Mouse (Mus musculus) brain, adult 2 months (tissue): ENCODE results near the gene Stx4a.
"Not testable (repeated sequence)": the region's sequence is repeated elsewhere in the genome, so short reads cannot be mapped to it uniquely, and the experiment has no call there.

Experiments
- DNase-seq: peaks from one replicate; pipeline ENCODE4 v3.0.0; 2011; ENCODE audit warnings: low read depth, low spot score

Gene Stx4a

GRCm38 (mm10) chr7:127866434-127866833 is 42.3 kb downstream of the Stx4a start:
- no peak for DNase-seq

DNA sequence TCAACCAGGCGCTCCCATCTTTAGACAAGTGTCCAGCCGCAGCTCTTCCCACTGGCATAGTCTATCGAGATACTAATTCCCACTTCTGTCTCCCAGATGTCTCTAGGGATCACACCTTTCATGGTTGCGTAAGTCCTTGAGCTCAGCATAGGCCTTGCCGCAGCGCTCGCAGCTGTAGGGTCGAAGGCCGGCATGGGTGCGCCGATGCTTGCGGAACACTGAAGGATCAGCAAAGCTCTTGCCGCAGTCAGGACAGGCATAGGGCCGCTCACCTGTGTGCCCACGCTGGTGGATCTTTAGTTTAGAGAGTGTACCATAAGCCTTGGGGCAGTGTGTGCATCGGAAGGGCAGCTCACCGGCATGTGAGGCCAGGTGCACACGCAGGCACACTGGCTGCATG is 43.5 kb downstream of the Stx4a start:
- DNase-seq = no peak

DNA sequence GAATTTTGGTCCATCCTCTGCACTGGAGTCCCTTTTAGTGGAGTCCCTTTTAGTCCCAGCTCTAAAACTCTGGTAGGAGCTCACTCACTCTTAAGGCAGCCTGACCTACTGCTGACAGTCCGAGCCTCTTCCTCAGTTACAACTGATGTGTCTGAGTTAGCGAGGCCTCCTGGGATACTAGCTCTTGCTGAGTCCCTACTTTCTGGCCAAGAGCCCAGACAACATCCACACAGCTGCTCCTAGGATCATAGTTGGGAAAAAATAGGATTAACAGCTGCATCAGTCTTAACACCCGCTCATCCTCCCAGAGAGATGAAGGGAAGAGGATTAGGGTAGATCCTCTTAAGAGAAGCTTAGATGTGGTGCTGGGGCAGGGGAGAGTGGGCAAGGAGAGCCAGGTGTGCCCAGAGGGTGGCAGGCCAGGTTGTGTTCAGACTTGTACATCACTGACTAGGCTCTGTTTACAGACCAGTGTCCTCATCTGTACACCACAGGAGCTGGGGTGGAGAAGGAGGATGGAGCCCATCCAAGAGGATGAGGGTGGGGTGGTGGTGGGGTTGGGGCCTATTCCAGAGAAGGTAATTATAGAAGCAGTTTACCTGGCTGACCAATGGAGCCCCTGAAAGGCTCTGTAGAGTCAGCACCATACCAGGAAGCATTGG is 45.2 kb downstream of the Stx4a start:
- DNase-seq = peak; percentile 80

- no peak for DNase-seq
Measured at GRCm38 (mm10) chr7:127870136-127870821, 46.2 kb downstream of the Stx4a start.

GRCm38 (mm10) chr7:127874812-127875626 is 50.9 kb downstream of the Stx4a start:
- peak; percentile 16 for DNase-seq

DNA sequence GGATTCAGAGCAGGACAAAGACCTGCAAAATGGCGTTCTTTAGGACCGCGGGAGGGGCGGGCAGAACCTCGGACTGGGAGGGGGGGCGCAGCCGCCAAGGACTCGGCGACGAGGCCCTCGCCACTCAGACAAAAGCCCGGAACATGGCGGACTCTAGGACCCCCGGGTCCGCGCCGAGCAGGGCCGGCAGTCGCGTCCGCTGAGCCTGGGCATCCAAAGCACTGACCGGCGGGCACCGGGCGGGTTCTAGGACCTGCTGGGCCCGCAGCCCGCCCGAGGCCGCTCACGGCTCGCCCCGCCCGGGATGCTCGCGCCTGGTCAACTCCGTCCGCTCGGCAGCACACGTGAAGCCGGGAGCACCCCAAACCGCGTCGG is 51.5 kb downstream of the Stx4a start:
- peak; percentile 99 for DNase-seq

DNA sequence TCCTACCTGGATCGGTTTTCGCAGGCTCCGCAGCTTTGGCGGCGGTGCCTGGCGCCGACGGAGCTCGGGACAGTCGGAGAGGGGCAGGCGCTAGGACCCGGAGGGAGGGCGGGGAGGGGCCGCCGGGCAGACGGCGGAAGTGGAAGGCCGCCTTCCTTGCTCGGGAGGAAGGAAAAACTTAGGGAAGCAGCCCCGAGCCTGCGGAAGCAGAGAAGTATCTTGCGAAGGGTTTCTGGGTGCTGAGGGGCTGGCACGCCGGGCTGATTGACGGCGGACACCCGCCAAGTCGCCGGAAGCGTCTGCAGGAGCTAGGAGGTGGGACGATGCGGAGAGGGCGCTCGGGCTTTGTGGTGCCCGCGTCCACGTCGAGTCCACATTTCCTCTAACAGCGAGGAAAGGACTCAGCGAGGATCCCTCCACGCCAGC is 52.0 kb downstream of the Stx4a start, which contains the start of gene Zfp646:
TSS of gene Zfp646 (plus strand) at position 181 of the 426 bp plus-strand sequence.
- peak; percentile 96 for DNase-seq

DNA sequence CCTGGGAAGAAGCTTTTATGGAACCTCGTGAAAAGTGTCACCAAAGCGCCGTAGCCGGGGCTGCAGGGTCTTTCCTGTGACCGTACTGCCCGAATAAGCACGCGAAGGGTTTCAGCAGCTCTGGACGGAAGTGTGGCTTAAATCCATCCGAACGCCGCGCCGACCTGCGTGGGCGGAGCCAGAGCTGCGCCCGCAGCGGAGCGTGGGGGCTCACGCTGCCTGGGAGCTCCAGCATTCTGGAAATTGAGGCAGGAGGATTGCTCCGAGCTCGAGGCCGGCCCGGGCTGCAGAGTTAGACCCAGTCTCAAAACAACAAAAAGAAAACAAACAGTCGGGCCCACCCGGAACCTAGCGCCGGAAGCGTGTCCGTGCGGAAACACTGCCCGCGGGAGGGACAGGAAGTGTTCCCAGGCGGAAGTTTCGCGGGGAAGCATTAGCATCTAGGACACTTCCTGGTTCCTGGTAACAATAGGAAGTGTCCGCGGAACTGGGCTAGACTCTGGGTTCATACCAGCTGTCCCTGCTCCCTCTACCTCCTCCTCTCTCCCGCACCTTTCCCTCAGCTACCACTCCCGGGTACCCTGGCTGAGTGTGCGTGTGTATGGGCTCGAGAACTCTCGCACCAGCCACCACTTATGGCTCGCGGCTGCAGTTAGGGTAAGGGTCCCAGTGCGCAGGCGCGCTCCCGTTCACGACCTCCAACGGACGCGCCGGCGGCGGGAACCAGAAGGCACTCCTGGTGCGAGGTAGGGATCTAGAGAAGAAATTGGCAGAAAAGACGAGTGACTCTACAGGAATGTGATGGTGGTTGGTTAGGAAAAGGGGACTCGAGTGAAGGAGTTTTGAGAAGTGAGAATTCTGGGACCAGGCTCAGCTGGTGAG is 52.6 kb downstream of the Stx4a start, which contains the start of gene Zfp668:
TSS of gene Zfp668 (minus strand) at position 362 of the 882 bp plus-strand sequence.
- DNase-seq = peak; percentile 99

- DNase-seq = no peak
Measured at GRCm38 (mm10) chr7:127879301-127879700, 55.2 kb downstream of the Stx4a start.

- no peak for DNase-seq
Measured at GRCm38 (mm10) chr7:127880431-127880830, 56.3 kb downstream of the Stx4a start.

GRCm38 (mm10) chr7:127885951-127886350 is 61.9 kb downstream of the Stx4a start:
- peak; percentile 70 for DNase-seq

DNA sequence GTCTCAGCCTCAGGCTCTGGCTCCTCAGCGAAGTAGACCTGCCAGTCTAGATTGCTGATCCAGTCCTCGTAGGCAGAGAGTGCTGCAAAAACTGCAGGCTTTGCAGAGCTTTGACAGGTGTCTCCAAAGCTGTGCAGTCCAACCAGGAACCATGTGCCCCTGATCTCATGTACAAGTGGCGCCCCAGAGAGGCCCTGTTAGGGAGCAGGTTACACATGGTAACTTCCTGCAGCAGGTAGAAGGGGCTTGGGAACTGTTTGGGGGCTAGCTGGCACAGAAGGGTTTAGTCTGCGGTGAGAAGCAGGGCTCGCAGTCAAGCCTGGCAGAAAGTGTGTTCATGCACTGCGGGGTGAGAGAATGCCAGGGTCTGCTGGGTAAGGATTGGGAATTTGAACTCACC is 62.5 kb downstream of the Stx4a start:
- no peak for DNase-seq

DNA sequence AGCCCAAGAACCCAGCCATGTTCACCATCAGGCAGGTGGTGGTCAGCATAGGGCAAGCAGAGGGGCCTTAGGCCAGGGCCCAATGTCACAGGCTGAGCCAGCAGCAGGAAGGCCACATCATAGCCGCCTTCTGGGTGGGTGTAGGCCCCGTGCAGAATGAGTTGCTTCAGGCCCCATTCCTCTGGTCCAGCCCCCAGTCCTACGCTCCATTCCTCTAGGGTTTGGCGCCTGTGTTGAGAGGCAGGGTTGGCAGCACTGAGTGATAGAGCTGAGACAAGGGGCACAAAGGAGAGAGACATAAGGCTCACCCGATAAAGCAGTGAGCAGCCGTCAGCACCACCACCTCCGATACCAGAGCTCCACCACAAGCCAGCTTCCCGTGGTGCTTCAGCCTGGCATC is 63.1 kb downstream of the Stx4a start:
- DNase-seq = no peak

GRCm38 (mm10) chr7:127887781-127888180 is 63.7 kb downstream of the Stx4a start:
- DNase-seq = no peak

DNA sequence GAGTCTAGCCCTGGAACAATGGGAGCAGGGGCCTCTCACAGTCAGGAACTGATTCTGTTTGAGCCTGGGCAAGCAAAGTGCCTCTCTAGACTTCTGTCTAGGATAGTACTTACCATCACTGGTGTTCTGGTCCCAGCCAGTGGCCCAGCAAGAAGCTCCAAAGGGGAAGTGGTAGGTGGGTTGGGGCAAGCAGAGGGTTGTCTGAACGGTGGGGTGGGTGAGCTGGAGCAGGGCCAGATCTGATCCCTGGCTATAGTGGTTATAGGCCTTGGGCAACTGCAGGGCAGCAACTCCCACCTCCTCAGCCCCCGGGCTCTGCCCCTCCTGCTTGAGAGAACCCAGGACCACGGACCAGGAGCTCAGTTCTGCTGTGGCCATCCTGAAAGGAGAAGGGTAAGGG is 64.7 kb downstream of the Stx4a start:
- no peak for DNase-seq

- no peak for DNase-seq
Measured at GRCm38 (mm10) chr7:127890798-127891197, 66.7 kb downstream of the Stx4a start, which contains the start of gene Prss53. Gene Prss53 (minus strand): TSS chr7:127890970.

- DNase-seq = no peak
Measured at GRCm38 (mm10) chr7:127894480-127894879, 70.4 kb downstream of the Stx4a start.

GRCm38 (mm10) chr7:127895442-127895841 is 71.3 kb downstream of the Stx4a start, which contains the start of the genes Gm21974 and Vkorc1:
Gene Gm21974 (minus strand): TSS chr7:127895454.
Gene Vkorc1 (minus strand): TSS chr7:127895617.
- DNase-seq = peak; percentile 99

DNA sequence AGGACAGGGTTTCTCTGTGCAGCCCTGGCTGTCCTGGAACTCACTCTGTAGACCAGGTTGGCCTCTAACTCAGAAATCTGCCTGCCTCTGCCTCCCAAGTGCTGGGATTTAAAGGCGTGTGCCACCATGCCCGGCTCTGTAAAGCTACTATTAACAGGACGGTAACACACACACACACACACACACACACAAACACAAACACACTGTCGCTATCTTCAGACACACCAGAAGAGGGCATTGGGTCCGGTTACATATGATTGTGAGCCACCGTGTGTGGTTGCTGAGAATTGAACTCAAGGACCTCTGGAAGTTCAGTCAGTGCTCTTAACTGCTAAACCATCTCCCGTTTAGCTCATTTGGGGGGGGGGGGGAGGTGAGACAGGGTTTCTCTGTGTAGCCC is 71.8 kb downstream of the Stx4a start:
- DNase-seq = not testable (repeated sequence)

DNA sequence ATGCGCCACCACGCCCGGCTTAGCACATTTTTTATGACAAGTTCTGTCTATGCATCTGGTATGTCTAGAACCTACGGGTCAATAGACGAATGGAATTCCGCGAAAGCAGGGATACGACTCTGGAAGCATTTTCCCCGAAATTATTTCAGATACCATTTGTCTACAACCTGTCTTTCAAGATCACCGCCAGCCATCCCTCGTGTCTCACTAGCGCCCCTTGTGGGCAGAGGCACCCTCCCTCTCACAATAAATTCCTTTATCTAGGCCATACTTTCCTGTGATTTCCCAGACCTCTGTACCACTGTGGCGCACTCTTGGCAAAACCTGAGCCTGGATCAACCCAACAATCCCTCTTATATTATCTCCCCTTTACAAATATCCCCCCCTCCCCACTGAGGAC is 72.3 kb downstream of the Stx4a start:
- DNase-seq = peak; percentile 63

DNA sequence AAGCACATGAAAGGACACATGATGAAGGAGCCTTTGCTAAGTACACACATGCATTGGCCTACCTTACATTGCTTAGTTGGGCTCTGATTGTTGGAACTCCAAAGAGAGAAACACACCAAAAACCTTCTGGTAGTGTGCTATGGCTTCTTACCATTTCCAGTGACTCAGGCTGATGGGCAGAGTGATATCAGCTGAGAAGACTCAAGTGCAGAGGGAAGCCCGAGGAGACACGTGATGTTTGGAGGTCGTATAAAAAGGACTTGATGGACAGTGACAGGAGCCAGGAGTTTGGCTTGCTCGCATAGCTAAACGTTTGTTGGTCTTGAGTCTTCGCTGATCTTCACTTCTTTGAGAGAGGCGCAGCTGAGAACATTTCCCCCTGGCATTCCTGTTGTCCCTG is 73.4 kb downstream of the Stx4a start:
- no peak for DNase-seq
